Mouse (Mus musculus) forebrain, embryonic 14.5 days (tissue): ENCODE data around the gene Ankrd35. TPM values are rescaled to one million over a fixed set of nuclear protein-coding genes. Genes with fewer than 3 reads are reported as not detected.
A peak's percentile ranks its signal among the peaks of the same experiment; 100 is the strongest.

Source experiments
- ATAC-seq: fragments of 200-750 bp; cut with Nextera tagmentation; 2 replicates; pipeline ENCODE4 v1.8.0; 2017; ENCODE audit warnings: mild to moderate bottlenecking, moderate library complexity
- DNase-seq: peaks from one replicate; pipeline ENCODE4 v3.0.0-alpha.2; 2015; ENCODE audit warnings: low spot score
- H3K27ac ChIP-seq: fragments of 300-500 bp; sonication (generic); 2 replicates; pipeline ENCODE4 v1.5.1; 2014; ENCODE audit warnings: low read depth, mild to moderate bottlenecking, control low read depth, low read length, moderate library complexity
- H3K27me3 ChIP-seq: fragments of 300-500 bp; sonication (generic); replicated peaks from 2 replicates; pipeline ENCODE4 v1.6.1; 2014; ENCODE audit warnings: low read length, control low read depth, mixed read lengths; ENCODE audit not compliant: control insufficient read depth, insufficient read depth
- H3K36me3 ChIP-seq: fragments of 300-500 bp; sonication (generic); 2 replicates; pipeline ENCODE4 v1.6.1; 2014; ENCODE audit warnings: low read length, control low read depth; ENCODE audit not compliant: control insufficient read depth, insufficient read depth
- H3K4me1 ChIP-seq: fragments of 300-500 bp; sonication (generic); 2 replicates; pipeline ENCODE4 v1.6.1; 2014; ENCODE audit warnings: antibody characterized with exemption, low read length, control low read depth; ENCODE audit not compliant: control insufficient read depth, insufficient read depth
- H3K4me2 ChIP-seq: fragments of 300-500 bp; sonication (generic); 2 replicates; pipeline ENCODE4 v1.6.1; 2014; ENCODE audit warnings: mild to moderate bottlenecking, control low read depth, low read length
- H3K4me3 ChIP-seq: fragments of 300-500 bp; sonication (generic); 2 replicates; pipeline ENCODE4 v1.5.1; 2014; ENCODE audit warnings: low read depth, low read length, control low read depth
- H3K9ac ChIP-seq: fragments of 300-500 bp; sonication (generic); 2 replicates; pipeline ENCODE4 v1.6.1; 2014; ENCODE audit warnings: mild to moderate bottlenecking, low read length, control low read depth, moderate library complexity
- H3K9me3 ChIP-seq: fragments of 300-500 bp; sonication (generic); replicated peaks from 2 replicates; pipeline ENCODE4 v1.6.1; 2016; ENCODE audit warnings: low read length, control low read depth, mixed read lengths; ENCODE audit not compliant: control insufficient read depth
- WGBS: fragments of 180-500 bp; shearing (Covaris S2); extraction: QIAGEN DNeasy Blood & Tissue Kit; methylation state at CpG from one replicate; pipeline ENCODE4 v1.1.7; 2014; 5-methylcytosine and 5-hydroxymethylcytosine counted together
- polyA plus RNA-seq: library from polyadenylated mRNA; unstranded; fragments of >200 nt; fragmentation: Nextera tagmentation; extraction: Ambion mirVana; gene quantifications from 2 replicates; pipeline ENCODE4 v1.2.1, GENCODE M21; 2014

The Ankrd35 gene
- polyA plus RNA-seq, 1 experiment from 2014 or later: 1.1 TPM

DNA sequence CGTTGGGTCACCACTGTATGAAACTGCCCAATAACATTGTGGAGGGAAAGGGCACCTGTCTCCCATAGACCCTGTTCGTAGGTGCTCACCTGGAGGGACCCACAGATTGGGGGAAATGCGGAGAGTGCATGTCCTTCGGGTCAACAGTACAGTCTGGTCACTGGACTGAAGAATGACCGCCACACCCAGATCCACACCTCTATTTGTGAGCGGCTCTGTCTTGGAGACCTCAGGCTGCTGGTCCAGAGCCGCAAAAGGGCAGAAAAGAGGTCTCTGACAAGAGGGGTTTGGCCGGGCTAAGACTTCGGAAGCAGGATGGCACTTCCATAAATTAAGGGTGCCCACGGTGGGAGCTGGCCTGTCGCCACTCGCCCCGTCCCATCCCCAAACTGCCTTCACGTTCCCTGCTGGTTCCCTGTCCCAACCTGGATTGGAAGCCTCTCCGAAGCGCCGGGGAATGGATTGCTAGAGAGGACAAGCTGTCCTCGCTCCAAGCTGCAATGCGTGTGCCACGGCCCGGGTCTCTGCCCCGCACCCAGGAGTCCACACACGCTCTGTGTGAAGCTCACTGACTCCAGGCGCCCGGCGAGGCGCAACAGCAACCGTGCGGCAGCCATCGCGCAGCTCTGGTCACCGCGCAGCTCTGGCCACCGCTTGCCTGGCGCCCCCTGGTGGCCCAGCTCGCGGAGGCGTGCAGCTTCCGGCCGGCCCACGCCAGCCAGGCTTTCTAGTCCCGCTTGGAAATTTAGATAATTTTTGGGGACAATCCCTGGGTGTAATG lies 38.2 kb downstream of the Ankrd35 start, which contains the start of gene Nudt17:
TSS of gene Nudt17 (minus strand) at position 660 of the 781 bp plus-strand sequence.
- ATAC-seq: peak; percentile 94
- peaks cover 52% of the 10 kb centered on the region for H3K36me3 ChIP-seq
- 4% methylated on average over 42 of the region's 42 CpGs for WGBS

DNA sequence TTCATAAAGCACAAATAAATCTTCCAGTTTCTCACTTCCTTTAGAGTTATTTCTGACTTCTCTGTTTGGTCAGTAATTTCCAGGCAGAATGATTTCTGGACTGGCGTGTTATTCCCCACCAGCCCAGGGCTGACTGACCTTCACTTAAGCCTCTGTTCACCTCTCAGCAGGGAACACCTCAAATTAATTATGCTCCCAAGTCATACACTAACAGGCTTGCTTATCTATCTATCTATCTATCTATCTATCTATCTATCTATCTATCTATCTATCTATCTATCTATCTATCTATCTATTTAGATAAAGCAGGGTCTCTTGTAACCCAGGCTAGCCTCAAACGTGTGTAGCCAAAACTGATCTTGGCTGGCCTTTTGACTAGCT lies 38.7 kb downstream of the Ankrd35 start:
- Histone ChIP-seq H3K27ac (no peak overlapping the region), H3K4me3 (peak overlapping the region; percentile 48; the same call in 1 of the 2 replicates), H3K4me1 (no peaks in the 10 kb centered on the region), H3K9me3 (no peaks in the 10 kb centered on the region), H3K27me3 (no peaks in the 10 kb centered on the region), H3K36me3 (peaks cover 52% of the 10 kb centered on the region), H3K4me2 (peak overlapping the region; percentile 93), H3K9ac (peak overlapping the region; percentile 76; the same call in 1 of the 2 replicates)
- no peak for ATAC-seq
- no peak for DNase-seq
- 47% methylated on average over 2 of the region's 2 CpGs for WGBS

More for the DNA sequence above, 38.2 kb downstream of the Ankrd35 start, which contains the start of gene Nudt17:
- Histone ChIP-seq H3K9ac (peak within 1 kb of the TSS; percentile 76), H3K27ac (no peak within 1 kb of the TSS), H3K4me1 (no peaks in the 10 kb centered on the region), H3K4me2 (peak within 1 kb of the TSS; percentile 93), H3K9me3 (no peaks in the 10 kb centered on the region), H3K4me3 (peak within 1 kb of the TSS; percentile 48), H3K27me3 (no peaks in the 10 kb centered on the region)
- peak; percentile 78 for DNase-seq

DNA sequence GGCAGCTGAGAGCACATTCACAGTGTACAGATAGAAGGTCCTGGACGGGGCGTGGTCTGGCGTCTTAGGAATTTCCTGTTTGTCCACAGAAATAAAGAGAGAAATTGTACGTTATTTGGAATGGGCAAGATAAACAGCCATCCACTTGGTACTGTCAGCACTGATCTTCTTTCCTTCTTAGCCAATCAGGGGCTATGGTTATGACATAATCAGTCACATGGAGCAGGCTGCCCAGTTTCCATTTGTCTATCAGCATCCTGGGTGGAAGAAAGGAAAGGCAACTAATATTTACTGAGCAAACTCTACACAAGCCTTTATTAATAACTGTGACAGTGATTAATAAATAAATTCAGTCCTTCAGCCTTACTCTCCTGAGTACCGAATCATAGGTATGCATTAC lies 44.4 kb downstream of the Ankrd35 start:
- Histone ChIP-seq H3K4me3 (no peak overlapping the region), H3K4me2 (no peak overlapping the region), H3K4me1 (no peaks in the 10 kb centered on the region), H3K27me3 (no peaks in the 10 kb centered on the region), H3K36me3 (peaks cover 69% of the 10 kb centered on the region), H3K9me3 (no peaks in the 10 kb centered on the region), H3K9ac (no peak overlapping the region), H3K27ac (no peak overlapping the region)
- 94% methylated on average over 5 of the region's 5 CpGs for WGBS
- no peak for ATAC-seq
- DNase-seq: no peak

DNA sequence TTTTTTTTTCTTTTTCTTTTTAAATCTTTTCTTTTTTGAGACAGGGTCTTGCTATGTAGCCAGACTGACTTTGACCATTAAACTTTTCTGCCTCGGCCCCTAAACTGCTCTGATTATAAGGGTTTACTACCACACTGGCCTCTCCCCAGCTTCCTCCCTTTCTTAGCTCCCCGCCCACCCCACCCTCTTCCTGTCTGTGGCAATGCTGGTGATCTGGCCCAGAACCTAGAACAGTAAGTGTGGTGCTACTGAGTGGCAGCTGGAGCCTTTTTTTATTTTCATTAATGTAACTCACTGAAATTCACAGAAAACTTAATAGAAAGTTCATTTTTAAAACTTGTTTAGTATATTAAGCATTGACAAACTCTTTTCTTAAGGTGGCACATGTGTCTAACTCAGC lies 45.9 kb downstream of the Ankrd35 start:
- DNase-seq: no peak
- Histone ChIP-seq H3K27me3 (no peaks in the 10 kb centered on the region), H3K9me3 (no peaks in the 10 kb centered on the region), H3K4me3 (no peak overlapping the region), H3K4me2 (no peak overlapping the region), H3K36me3 (peaks cover 68% of the 10 kb centered on the region), H3K27ac (no peak overlapping the region), H3K4me1 (no peaks in the 10 kb centered on the region), H3K9ac (no peak overlapping the region)
- WGBS: 90% methylated on average over 2 of the region's 2 CpGs
- no peak for ATAC-seq

DNA sequence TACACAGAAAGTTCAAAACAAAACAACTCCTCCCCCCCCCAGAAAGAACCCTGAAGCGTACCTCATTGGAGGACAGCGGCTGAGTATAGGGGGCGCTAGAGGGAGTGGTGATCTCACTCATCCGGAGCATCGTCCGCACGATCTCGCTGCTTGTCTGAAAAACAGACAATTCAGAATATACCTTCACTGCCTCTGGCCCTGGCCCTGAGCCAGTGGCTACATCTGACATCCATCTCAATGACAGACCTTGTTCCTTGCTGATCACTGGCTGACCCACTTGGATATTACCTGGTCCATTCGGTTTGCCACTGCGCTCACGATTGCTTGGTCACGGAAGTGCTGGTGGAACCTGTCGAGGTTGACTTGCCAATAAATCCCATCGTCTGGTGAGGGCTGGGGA lies 49.2 kb downstream of the Ankrd35 start:
- no peak overlapping the region for H3K4me2 ChIP-seq
- WGBS: 43% methylated on average over 14 of the region's 14 CpGs

DNA sequence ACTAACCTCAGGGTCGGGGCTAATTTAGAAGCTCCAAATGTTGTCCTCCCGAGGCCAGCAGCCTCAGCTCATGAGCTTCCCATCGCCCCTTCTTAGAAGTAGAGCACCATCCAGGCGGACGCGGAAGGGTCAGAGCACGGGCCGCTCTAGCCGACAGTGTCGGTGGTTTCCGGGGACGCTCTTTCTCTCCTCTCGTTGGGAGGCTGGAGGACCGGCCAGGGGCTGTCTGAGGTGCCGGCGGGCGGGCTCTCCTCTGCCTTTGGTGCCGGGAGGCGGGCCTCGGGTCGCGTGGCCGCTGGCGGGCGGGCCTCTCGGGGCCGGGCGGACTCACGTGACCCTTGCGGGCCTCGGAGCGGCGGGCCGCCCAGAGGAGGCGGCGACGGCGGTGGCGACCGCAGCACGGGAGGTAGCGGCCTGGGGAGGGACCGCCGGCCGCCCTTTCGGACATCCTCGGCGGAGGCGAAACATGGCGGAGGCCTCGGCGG lies 57.5 kb downstream of the Ankrd35 start, which contains the start of the genes Polr3c and Rnf115:
TSS of gene Polr3c (minus strand) at position 286 of the 485 bp plus-strand sequence.
TSS of gene Rnf115 (plus strand) at position 322 of the 485 bp plus-strand sequence.
- under 1% methylated on average over 49 of the region's 52 CpGs for WGBS
- H3K4me3 ChIP-seq: peak within 1 kb of the TSS; percentile 89
- no peaks in the 10 kb centered on the region for H3K27me3 ChIP-seq
- ATAC-seq (peak; percentile 99), DNase-seq (peak; percentile 94)
- H3K36me3 ChIP-seq: peaks cover 13% of the 10 kb centered on the region
- H3K4me2 ChIP-seq: peak within 1 kb of the TSS; percentile 75
- peaks cover 11% of the 10 kb centered on the region for H3K4me1 ChIP-seq
- peak within 1 kb of the TSS; percentile 88 for H3K9ac ChIP-seq
- no peaks in the 10 kb centered on the region for H3K9me3 ChIP-seq
- peak within 1 kb of the TSS; percentile 72 for H3K27ac ChIP-seq

More for the DNA sequence above, 49.2 kb downstream of the Ankrd35 start:
- Histone ChIP-seq H3K36me3 (peaks cover 63% of the 10 kb centered on the region), H3K4me1 (no peaks in the 10 kb centered on the region), H3K27ac (no peak overlapping the region), H3K4me3 (no peak overlapping the region), H3K9me3 (no peaks in the 10 kb centered on the region), H3K27me3 (no peaks in the 10 kb centered on the region), H3K9ac (0 out of 2 replicates have a peak overlapping the region, but pooled peaks have one; percentile 8)
- DNase-seq (peak; percentile 51), ATAC-seq (no peak)

DNA sequence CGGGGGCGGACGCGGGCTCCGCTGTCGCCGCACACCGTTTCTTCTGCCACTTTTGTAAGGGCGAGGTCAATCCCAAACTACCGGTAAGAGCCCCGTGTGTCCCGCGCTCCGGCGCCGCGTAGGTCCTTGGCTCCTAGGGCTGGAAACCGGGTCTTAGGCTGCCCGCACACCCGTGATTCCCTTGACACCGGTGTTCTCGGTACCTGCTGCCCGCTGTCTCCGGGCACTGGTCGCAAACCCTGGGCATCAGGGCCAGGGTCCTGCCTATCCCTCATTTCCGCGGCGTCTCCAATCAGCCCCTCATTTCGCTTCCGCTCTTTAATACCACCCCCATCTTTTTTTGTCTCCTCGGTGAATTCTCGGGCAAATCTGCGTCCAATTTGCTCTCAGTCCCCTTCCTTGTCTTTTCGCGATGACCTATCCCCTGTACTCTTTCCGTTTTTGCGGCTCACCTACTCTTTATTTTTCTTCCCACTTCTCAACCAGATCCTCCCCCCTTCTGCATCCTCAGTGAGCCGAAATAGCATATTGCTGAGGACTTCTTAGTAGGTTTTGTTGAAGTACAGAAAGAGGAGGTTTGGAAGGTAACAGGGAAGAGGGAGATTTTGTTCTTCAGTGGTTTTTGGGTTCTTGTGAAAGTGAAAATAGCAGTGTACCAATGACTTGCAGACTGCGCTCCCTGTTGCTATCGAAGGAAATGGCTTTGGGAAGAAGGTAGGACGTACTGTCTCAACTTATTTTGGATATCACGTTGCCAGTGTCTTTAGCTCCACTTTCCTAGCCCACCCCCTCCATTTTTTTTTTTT lies 58.1 kb downstream of the Ankrd35 start:
- H3K4me1 ChIP-seq: peaks cover 11% of the 10 kb centered on the region
- peak; percentile 58 for ATAC-seq
- no peaks in the 10 kb centered on the region for H3K9me3 ChIP-seq
- peaks cover 8% of the 10 kb centered on the region for H3K36me3 ChIP-seq
- H3K27ac ChIP-seq: peak overlapping the region; percentile 72
- no peaks in the 10 kb centered on the region for H3K27me3 ChIP-seq
- WGBS: under 1% methylated on average over 40 of the region's 42 CpGs
- peak overlapping the region; percentile 88 for H3K9ac ChIP-seq
- DNase-seq: peak; percentile 13
- H3K4me2 ChIP-seq: peak overlapping the region; percentile 75
- peak overlapping the region; percentile 89 for H3K4me3 ChIP-seq

DNA sequence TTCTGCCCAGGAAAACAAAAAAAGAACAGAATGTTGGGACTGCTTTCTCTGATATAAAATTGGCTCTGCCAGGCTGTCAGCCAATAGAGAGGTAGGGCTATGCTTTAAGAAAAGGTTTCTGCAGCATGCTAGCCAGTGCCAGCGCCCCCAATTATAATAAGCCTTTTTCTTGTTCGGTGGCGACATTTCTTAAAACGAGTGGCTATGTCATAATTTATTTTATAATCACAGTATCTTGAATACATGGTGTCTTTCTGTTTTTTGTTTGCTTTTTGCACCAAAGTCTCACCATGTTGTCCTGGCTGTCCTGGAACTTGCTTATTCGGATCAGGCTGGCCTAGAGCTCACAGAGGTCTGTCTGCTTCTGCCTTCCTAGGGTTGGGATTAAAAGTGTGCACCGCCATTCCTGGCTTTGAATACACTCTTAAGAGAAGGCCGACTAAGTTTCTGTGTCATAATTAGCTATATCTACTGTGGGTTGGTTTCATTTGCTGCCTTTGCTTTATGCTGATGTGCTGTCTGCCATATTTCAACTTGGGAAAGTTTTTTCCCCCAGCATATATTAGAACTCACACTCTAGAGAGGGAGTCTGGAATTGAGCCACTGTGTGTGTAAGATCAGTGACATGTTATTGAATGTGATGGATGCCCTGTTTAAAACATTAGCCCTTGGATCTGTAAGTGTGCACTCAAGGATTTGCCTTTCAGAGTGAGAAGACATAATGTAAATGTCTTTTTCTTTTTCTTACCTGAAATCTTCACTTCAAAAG lies 58.9 kb downstream of the Ankrd35 start:
- WGBS: 34% methylated on average over 7 of the region's 7 CpGs
- H3K9me3 ChIP-seq: no peaks in the 10 kb centered on the region
- no peak overlapping the region for H3K27ac ChIP-seq
- 0 out of 2 replicates have a peak, but pooled peaks cover under 1% of the 10 kb centered on the region for H3K36me3 ChIP-seq
- peak overlapping the region; percentile 75 for H3K4me2 ChIP-seq
- peaks cover 11% of the 10 kb centered on the region for H3K4me1 ChIP-seq
- DNase-seq (no peak), ATAC-seq (no peak)
- peak overlapping the region; percentile 89 for H3K4me3 ChIP-seq
- H3K9ac ChIP-seq: peak overlapping the region; percentile 88
- H3K27me3 ChIP-seq: no peaks in the 10 kb centered on the region
